Mouse (Mus musculus) forebrain, embryonic 12.5 days (tissue): ENCODE results near the gene Eif4h. TPM values are rescaled to one million over a fixed set of nuclear protein-coding genes. Genes with fewer than 3 reads are reported as not detected.
A peak's percentile ranks its signal among the peaks of the same experiment; 100 is the strongest.

ENCODE experiments used
- ATAC-seq: fragments of 200-750 bp; cut with Nextera tagmentation; 2 replicates; pipeline ENCODE4 v1.8.0; 2017; ENCODE audit warnings: moderate TSS enrichment; ENCODE audit not compliant: low FRiP score
- H3K27ac ChIP-seq: fragments of 300-500 bp; sonication (generic); 2 replicates; pipeline ENCODE4 v1.5.1; 2016; ENCODE audit warnings: mild to moderate bottlenecking
- H3K27me3 ChIP-seq: fragments of 300-500 bp; sonication (generic); 2 replicates; pipeline ENCODE4 v1.6.1; 2016; ENCODE audit warnings: mild to moderate bottlenecking
- H3K36me3 ChIP-seq: fragments of 300-500 bp; sonication (generic); replicated peaks from 2 replicates; pipeline ENCODE4 v1.6.1; 2016; ENCODE audit warnings: mild to moderate bottlenecking
- H3K4me1 ChIP-seq: fragments of 300-500 bp; sonication (generic); 2 replicates; pipeline ENCODE4 v1.6.1; 2016
- H3K4me2 ChIP-seq: fragments of 300-500 bp; sonication (generic); 2 replicates; pipeline ENCODE4 v1.6.1; 2016; ENCODE audit warnings: mild to moderate bottlenecking, moderate library complexity
- H3K4me3 ChIP-seq: fragments of 300-500 bp; sonication (generic); replicated peaks from 2 replicates; pipeline ENCODE4 v1.5.1; 2016; ENCODE audit warnings: mild to moderate bottlenecking
- H3K9ac ChIP-seq: fragments of 300-500 bp; sonication (generic); 2 replicates; pipeline ENCODE4 v1.6.1; 2016; ENCODE audit warnings: mild to moderate bottlenecking
- H3K9me3 ChIP-seq: fragments of 300-500 bp; sonication (generic); 2 replicates; pipeline ENCODE4 v1.6.1; 2016
- WGBS: fragments of 180-500 bp; shearing (Covaris S2); methylation state at CpG from one replicate; pipeline ENCODE4 v1.1.7; 2016; 5-methylcytosine and 5-hydroxymethylcytosine counted together
- polyA plus RNA-seq: library from polyadenylated mRNA; unstranded; fragments of >200 nt; fragmentation: Nextera tagmentation; extraction: Ambion mirVana; gene quantifications from 2 replicates; pipeline ENCODE4 v1.2.1, GENCODE M21; 2016

Gene Eif4h
- polyA plus RNA-seq: 459 and 466 TPM in 2 replicates

DNA sequence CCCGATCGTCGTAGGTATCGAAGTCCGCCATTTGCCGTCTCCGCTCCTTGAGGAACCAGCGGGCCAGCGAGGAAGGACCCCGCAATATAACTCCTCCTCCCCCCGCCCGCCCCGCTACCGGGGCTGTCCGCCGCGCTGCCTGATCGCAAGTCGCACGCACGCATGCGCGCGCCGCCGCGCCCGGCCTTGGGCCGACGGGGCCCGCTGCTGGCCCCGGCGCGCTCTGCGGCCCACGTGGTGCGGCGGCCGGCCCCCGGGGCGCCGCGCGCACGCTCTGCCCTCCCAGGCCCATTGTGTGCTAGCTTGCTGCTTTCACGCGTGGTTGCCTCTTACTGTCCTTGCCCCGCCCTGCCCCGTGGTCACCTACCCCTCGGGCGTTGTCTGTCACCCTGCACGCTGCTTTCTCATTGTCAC lies at the start of gene Eif4h:
Gene Eif4h, minus strand, starts transcription at position 222 of the 414 bp plus-strand sequence.
- Histone ChIP-seq H3K4me1 (peaks cover 14% of the 10 kb centered on the region), H3K9me3 (no peaks in the 10 kb centered on the region), H3K27ac (peak within 1 kb of the TSS; percentile 95), H3K4me2 (peak within 1 kb of the TSS; percentile 80), H3K36me3 (peaks cover 24% of the 10 kb centered on the region), H3K9ac (peak within 1 kb of the TSS; percentile 100), H3K27me3 (no peaks in the 10 kb centered on the region), H3K4me3 (peak within 1 kb of the TSS; percentile 99)
- peak; percentile 94 for ATAC-seq
- under 1% methylated on average over 37 of the region's 52 CpGs for WGBS

GRCm38 (mm10) chr5:134688718-134689284 lies 49.5 kb upstream of the Eif4h start:
- H3K9ac ChIP-seq: peak overlapping the region; percentile 94
- peak overlapping the region; percentile 84 for H3K4me3 ChIP-seq
- peak overlapping the region; percentile 88 for H3K27ac ChIP-seq

DNA sequence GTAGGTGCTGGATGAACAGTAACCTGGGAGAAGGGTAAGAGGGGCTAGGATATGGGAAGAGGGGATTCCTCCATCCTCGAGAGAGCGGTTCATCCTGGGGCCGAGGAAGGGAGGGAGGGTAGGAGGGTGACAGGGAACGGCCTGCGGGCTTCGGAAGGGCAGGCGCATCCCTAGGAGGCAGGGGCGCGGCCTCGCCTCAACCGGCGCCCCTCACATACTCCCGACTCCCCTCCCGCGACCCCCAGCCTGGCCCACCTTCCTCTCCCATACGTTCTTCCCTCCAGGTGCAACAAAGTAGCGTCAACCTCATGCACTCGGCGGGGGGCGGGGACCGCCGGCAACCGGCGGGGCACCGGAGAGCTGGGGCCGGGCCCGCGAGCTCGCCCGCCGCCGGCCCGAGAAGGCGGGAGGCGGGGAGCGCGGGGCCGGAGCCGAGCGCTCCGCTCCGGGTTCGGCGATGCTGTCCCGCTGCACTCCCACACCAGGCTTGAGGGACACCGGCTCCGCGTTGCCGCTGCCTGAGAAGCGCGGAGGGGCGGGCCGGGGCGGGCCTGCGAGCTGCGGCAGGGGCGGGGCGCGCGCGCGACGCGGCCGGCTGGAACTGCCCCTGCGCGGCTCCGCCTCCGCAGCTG lies 48.9 kb upstream of the Eif4h start, which contains the start of gene Limk1:
Gene Limk1, minus strand, starts transcription at position 513 of the 632 bp plus-strand sequence.
- Histone ChIP-seq H3K4me2 (peak within 1 kb of the TSS; percentile 87), H3K4me1 (peaks cover 22% of the 10 kb centered on the region), H3K9ac (peak within 1 kb of the TSS; percentile 94), H3K9me3 (no peaks in the 10 kb centered on the region), H3K36me3 (peaks cover 31% of the 10 kb centered on the region), H3K4me3 (peak within 1 kb of the TSS; percentile 84), H3K27ac (peak within 1 kb of the TSS; percentile 88), H3K27me3 (0 out of 2 replicates have a peak, but pooled peaks cover 4% of the 10 kb centered on the region)
- WGBS: under 1% methylated on average over 43 of the region's 69 CpGs
- peak; percentile 19 for ATAC-seq

More at GRCm38 (mm10) chr5:134688718-134689284, 49.5 kb upstream of the Eif4h start:
- Histone ChIP-seq H3K4me1 (peaks cover 22% of the 10 kb centered on the region), H3K9me3 (no peaks in the 10 kb centered on the region), H3K36me3 (peaks cover 27% of the 10 kb centered on the region), H3K27me3 (0 out of 2 replicates have a peak, but pooled peaks cover 4% of the 10 kb centered on the region), H3K4me2 (peak overlapping the region; percentile 87)
- peak; percentile 96 for ATAC-seq
- WGBS: under 1% methylated on average over 35 of the region's 38 CpGs

- ATAC-seq: no peak
- H3K27me3 ChIP-seq: 0 out of 2 replicates have a peak, but pooled peaks cover 4% of the 10 kb centered on the region
- H3K4me3 ChIP-seq: peak overlapping the region; percentile 84
- H3K9me3 ChIP-seq: no peaks in the 10 kb centered on the region
- H3K4me2 ChIP-seq: peak overlapping the region; percentile 87
- no peak overlapping the region for H3K27ac ChIP-seq
- 78% methylated on average over 1 of the region's 1 CpGs for WGBS
- peak overlapping the region; percentile 94 for H3K9ac ChIP-seq
- peaks cover 22% of the 10 kb centered on the region for H3K4me1 ChIP-seq
- peaks cover 40% of the 10 kb centered on the region for H3K36me3 ChIP-seq
These were observed 47.9 kb upstream of the Eif4h start for GRCm38 (mm10) chr5:134687187-134687586.

GRCm38 (mm10) chr5:134686541-134686940 lies 47.3 kb upstream of the Eif4h start:
- H3K9ac ChIP-seq: no peak overlapping the region
- peaks cover 22% of the 10 kb centered on the region for H3K4me1 ChIP-seq
- H3K4me3 ChIP-seq: no peak overlapping the region; the same call in 1 of the 2 replicates
- 0 out of 2 replicates have a peak, but pooled peaks cover 4% of the 10 kb centered on the region for H3K27me3 ChIP-seq
- no peaks in the 10 kb centered on the region for H3K9me3 ChIP-seq
- no peak overlapping the region for H3K27ac ChIP-seq
- no peak overlapping the region for H3K4me2 ChIP-seq
- WGBS: 87% methylated on average over 6 of the region's 6 CpGs
- no peak for ATAC-seq
- H3K36me3 ChIP-seq: peaks cover 40% of the 10 kb centered on the region

GRCm38 (mm10) chr5:134684398-134684797 lies 45.1 kb upstream of the Eif4h start:
- 72% methylated on average over 2 of the region's 2 CpGs for WGBS
- Histone ChIP-seq H3K4me3 (no peak overlapping the region), H3K27ac (no peak overlapping the region), H3K4me1 (peaks cover 21% of the 10 kb centered on the region), H3K9ac (no peak overlapping the region), H3K4me2 (no peak overlapping the region), H3K36me3 (peaks cover 40% of the 10 kb centered on the region), H3K27me3 (0 out of 2 replicates have a peak, but pooled peaks cover 4% of the 10 kb centered on the region), H3K9me3 (no peaks in the 10 kb centered on the region)
- no peak for ATAC-seq

DNA sequence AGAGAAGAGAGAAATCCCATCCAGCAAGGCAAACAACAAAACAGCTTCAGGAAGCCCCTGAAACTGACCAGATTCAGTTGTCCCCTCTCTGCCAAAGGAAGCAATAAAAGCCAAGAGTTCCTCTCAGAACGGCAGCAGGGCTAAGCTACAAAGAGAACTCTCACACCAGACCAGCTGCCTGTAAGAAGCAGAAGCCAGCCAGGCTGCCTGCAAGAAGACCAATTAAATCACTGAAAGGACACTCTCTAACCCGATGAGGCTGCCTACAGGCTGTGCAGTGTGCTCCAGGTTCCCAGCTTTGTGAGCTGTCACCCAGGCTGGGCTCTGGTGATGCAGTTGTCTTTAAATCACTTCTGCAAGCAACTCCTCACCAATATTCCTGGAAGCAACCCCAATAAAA lies 44.5 kb upstream of the Eif4h start:
- Histone ChIP-seq H3K27ac (peak overlapping the region; percentile 42; the same call in 1 of the 2 replicates), H3K9ac (no peak overlapping the region), H3K27me3 (0 out of 2 replicates have a peak, but pooled peaks cover 4% of the 10 kb centered on the region), H3K4me2 (no peak overlapping the region), H3K4me1 (peaks cover 24% of the 10 kb centered on the region), H3K4me3 (no peak overlapping the region), H3K9me3 (no peaks in the 10 kb centered on the region), H3K36me3 (peaks cover 40% of the 10 kb centered on the region)
- WGBS: 67% methylated on average over 2 of the region's 2 CpGs
- no peak for ATAC-seq

- Histone ChIP-seq H3K27me3 (no peaks in the 10 kb centered on the region), H3K4me2 (no peak overlapping the region), H3K27ac (0 out of 2 replicates have a peak overlapping the region, but pooled peaks have one; percentile 5), H3K4me1 (peaks cover 30% of the 10 kb centered on the region), H3K36me3 (peaks cover 25% of the 10 kb centered on the region), H3K4me3 (no peak overlapping the region), H3K9ac (no peak overlapping the region), H3K9me3 (no peaks in the 10 kb centered on the region)
- WGBS: 85% methylated on average over 12 of the region's 12 CpGs
- ATAC-seq: no peak
These were observed 40.9 kb upstream of the Eif4h start for GRCm38 (mm10) chr5:134680238-134680637.

- Histone ChIP-seq H3K4me2 (no peak overlapping the region), H3K4me1 (peaks cover 32% of the 10 kb centered on the region), H3K4me3 (no peak overlapping the region), H3K36me3 (peaks cover 15% of the 10 kb centered on the region; the same call in 1 of the 2 replicates), H3K27me3 (no peaks in the 10 kb centered on the region), H3K9me3 (no peaks in the 10 kb centered on the region), H3K27ac (no peak overlapping the region), H3K9ac (no peak overlapping the region)
- WGBS: 75% methylated on average over 8 of the region's 8 CpGs
- ATAC-seq: no peak
These were observed 39.7 kb upstream of the Eif4h start for GRCm38 (mm10) chr5:134678827-134679546.

GRCm38 (mm10) chr5:134678031-134678430 lies 38.7 kb upstream of the Eif4h start:
- Histone ChIP-seq H3K4me2 (no peak overlapping the region), H3K36me3 (peaks cover 7% of the 10 kb centered on the region; the same call in 1 of the 2 replicates), H3K9me3 (no peaks in the 10 kb centered on the region), H3K27ac (no peak overlapping the region), H3K4me1 (peaks cover 32% of the 10 kb centered on the region), H3K9ac (no peak overlapping the region), H3K27me3 (no peaks in the 10 kb centered on the region), H3K4me3 (no peak overlapping the region)
- WGBS: 83% methylated on average over 3 of the region's 3 CpGs
- ATAC-seq: no peak

- Histone ChIP-seq H3K27ac (peak overlapping the region; percentile 85; the same call in 1 of the 2 replicates), H3K4me3 (no peak overlapping the region), H3K9me3 (no peaks in the 10 kb centered on the region), H3K9ac (no peak overlapping the region), H3K36me3 (peaks cover 7% of the 10 kb centered on the region), H3K27me3 (no peaks in the 10 kb centered on the region), H3K4me2 (no peak overlapping the region), H3K4me1 (peaks cover 32% of the 10 kb centered on the region)
- no peak for ATAC-seq
- 87% methylated on average over 5 of the region's 5 CpGs for WGBS
These were observed 38.2 kb upstream of the Eif4h start for GRCm38 (mm10) chr5:134677491-134677890.
